Mouse (Mus musculus) limb, embryonic 14.5 days (tissue): ENCODE results near the gene Recql5. TPM values are rescaled to one million over a fixed set of nuclear protein-coding genes. Genes with fewer than 3 reads are reported as not detected.
A peak's percentile ranks its signal among the peaks of the same experiment; 100 is the strongest.

Experiments
- ATAC-seq: fragments of 200-750 bp; cut with Nextera tagmentation; 2 replicates; pipeline ENCODE4 v1.8.0; 2017; ENCODE audit warnings: low read depth, moderate number of reproducible peaks, moderate TSS enrichment; ENCODE audit not compliant: low FRiP score
- DNase-seq: peaks from one replicate; pipeline ENCODE4 v3.0.0-alpha.2; 2015; ENCODE audit warnings: low spot score
- H3K27ac ChIP-seq: fragments of 300-500 bp; sonication (generic); replicated peaks from 2 replicates; pipeline ENCODE4 v1.5.1; 2014; ENCODE audit warnings: low read depth, mild to moderate bottlenecking, low read length, moderate library complexity, mixed read lengths
- H3K27me3 ChIP-seq: fragments of 300-500 bp; sonication (generic); 2 replicates; pipeline ENCODE4 v1.6.1; 2014; ENCODE audit warnings: low read length, mixed read lengths; ENCODE audit not compliant: control insufficient read depth, insufficient read depth
- H3K36me3 ChIP-seq: fragments of 300-500 bp; sonication (generic); 2 replicates; pipeline ENCODE4 v1.6.1; 2014; ENCODE audit warnings: mild to moderate bottlenecking, low read length, moderate library complexity, mixed read lengths; ENCODE audit not compliant: control insufficient read depth, insufficient read depth
- H3K4me1 ChIP-seq: fragments of 300-500 bp; sonication (generic); 2 replicates; pipeline ENCODE4 v1.6.1; 2014; ENCODE audit warnings: antibody characterized with exemption, low read length, mixed read lengths; ENCODE audit not compliant: control insufficient read depth, insufficient read depth
- H3K4me2 ChIP-seq: fragments of 300-500 bp; sonication (generic); replicated peaks from 2 replicates; pipeline ENCODE4 v1.6.1; 2014; ENCODE audit warnings: low read depth, mild to moderate bottlenecking, low read length, moderate library complexity; ENCODE audit not compliant: severe bottlenecking
- H3K4me3 ChIP-seq: fragments of 300-500 bp; sonication (generic); replicated peaks from 2 replicates; pipeline ENCODE4 v1.5.1; 2014; ENCODE audit warnings: low read length
- H3K9ac ChIP-seq: fragments of 300-500 bp; sonication (generic); 2 replicates; pipeline ENCODE4 v1.6.1; 2014; ENCODE audit warnings: mild to moderate bottlenecking, low read depth, low read length, moderate library complexity; ENCODE audit not compliant: severe bottlenecking
- H3K9me3 ChIP-seq: fragments of 300-500 bp; sonication (generic); 2 replicates; pipeline ENCODE4 v1.6.1; 2016; ENCODE audit warnings: low read length; ENCODE audit not compliant: control insufficient read depth
- POLR2A ChIP-seq: fragments of 200-500 bp; IDR thresholded peaks from 2 replicates; pipeline ENCODE4 v1.8.0; 2012; ENCODE audit warnings: inconsistent platforms, mild to moderate bottlenecking, moderate library complexity, borderline replicate concordance; ENCODE audit not compliant: insufficient read depth, insufficient read length; ENCODE audit errors: extremely low read depth
- WGBS: fragments of 180-500 bp; shearing (Covaris S2); extraction: QIAGEN DNeasy Blood & Tissue Kit; methylation state at CpG from one replicate; pipeline ENCODE4 v1.1.7; 2014; 5-methylcytosine and 5-hydroxymethylcytosine counted together
- polyA plus RNA-seq, 2 experiments: library from polyadenylated mRNA; depleted of rRNA in 1 of 2; stranded (reverse) in 1 of 2; unstranded in 1 of 2; fragments of >200 nt; fragmentation: Nextera tagmentation in 1 of 2; extraction: Ambion mirVana in 1 of 2; gene quantifications; 2 replicates each; pipeline versions ENCODE4 v1.2.1 to v1.2.3; 2012 to 2014

Recql5 gene
- polyA plus RNA-seq, 2 experiments = 16.1 to 27.9 TPM

GRCm38 (mm10) chr11:115919073-115919472, 14.2 kb downstream of the Recql5 start:
- Histone ChIP-seq H3K4me2 (no peak overlapping the region), H3K27me3 (no peaks in the 10 kb centered on the region), H3K4me1 (no peaks in the 10 kb centered on the region), H3K9me3 (no peaks in the 10 kb centered on the region), H3K9ac (no peak overlapping the region), H3K36me3 (peaks cover 29% of the 10 kb centered on the region), H3K4me3 (no peak overlapping the region), H3K27ac (no peak overlapping the region)
- 88% methylated on average over 5 of the region's 5 CpGs for WGBS
- no peak for TF ChIP-seq POLR2A
- DNase-seq = no peak
- ATAC-seq = no peak

GRCm38 (mm10) chr11:115918637-115919036, 14.6 kb downstream of the Recql5 start:
- Histone ChIP-seq H3K9ac (no peak overlapping the region), H3K27me3 (no peaks in the 10 kb centered on the region), H3K36me3 (peaks cover 29% of the 10 kb centered on the region), H3K4me1 (no peaks in the 10 kb centered on the region), H3K4me3 (no peak overlapping the region), H3K9me3 (no peaks in the 10 kb centered on the region), H3K4me2 (no peak overlapping the region), H3K27ac (no peak overlapping the region)
- WGBS = 84% methylated on average over 5 of the region's 5 CpGs
- ATAC-seq (no peak), DNase-seq (no peak)
- no peak for TF ChIP-seq POLR2A

- WGBS = 85% methylated on average over 4 of the region's 4 CpGs
- no peak overlapping the region for H3K4me3 ChIP-seq
Observed at GRCm38 (mm10) chr11:115916579-115916978, 16.7 kb downstream of the Recql5 start.

GRCm38 (mm10) chr11:115911632-115912376, 21.5 kb downstream of the Recql5 start, which contains the start of gene Smim6:
Gene Smim6, plus strand, starts transcription at chr11:115912017.
- TF ChIP-seq POLR2A = no peak
- H3K27me3 ChIP-seq = no peaks in the 10 kb centered on the region
- DNase-seq (no peak), ATAC-seq (no peak)
- H3K9ac ChIP-seq = no peak within 1 kb of the TSS
- H3K36me3 ChIP-seq = peaks cover 24% of the 10 kb centered on the region
- no peak within 1 kb of the TSS for H3K4me2 ChIP-seq
- H3K4me3 ChIP-seq = no peak within 1 kb of the TSS
- H3K27ac ChIP-seq = 0 out of 2 replicates have a peak within 1 kb of the TSS, but pooled peaks have one; percentile 5
- no peaks in the 10 kb centered on the region for H3K9me3 ChIP-seq
- no peaks in the 10 kb centered on the region for H3K4me1 ChIP-seq
- WGBS = 80% methylated on average over 10 of the region's 11 CpGs

More at GRCm38 (mm10) chr11:115916579-115916978, 16.7 kb downstream of the Recql5 start:
- Histone ChIP-seq H3K9ac (no peak overlapping the region), H3K4me1 (no peaks in the 10 kb centered on the region), H3K9me3 (no peaks in the 10 kb centered on the region), H3K4me2 (no peak overlapping the region), H3K27me3 (no peaks in the 10 kb centered on the region), H3K36me3 (peaks cover 23% of the 10 kb centered on the region), H3K27ac (no peak overlapping the region)
- ATAC-seq = no peak
- no peak for TF ChIP-seq POLR2A
- DNase-seq = no peak

- H3K4me3 ChIP-seq = no peak overlapping the region
- no peaks in the 10 kb centered on the region for H3K9me3 ChIP-seq
- H3K27ac ChIP-seq = 0 out of 2 replicates have a peak overlapping the region, but pooled peaks have one; percentile 5
- no peak overlapping the region for H3K9ac ChIP-seq
- DNase-seq (peak; percentile 7), ATAC-seq (0 out of 2 replicates have a peak, but pooled peaks have one; percentile 41)
- H3K4me2 ChIP-seq = no peak overlapping the region
- TF ChIP-seq POLR2A = no peak
- no peaks in the 10 kb centered on the region for H3K27me3 ChIP-seq
- peaks cover 21% of the 10 kb centered on the region for H3K36me3 ChIP-seq
- H3K4me1 ChIP-seq = no peaks in the 10 kb centered on the region
- WGBS = 94% methylated on average over 5 of the region's 5 CpGs
Observed at GRCm38 (mm10) chr11:115911134-115911561, 22.1 kb downstream of the Recql5 start.
